Mouse (Mus musculus) c-Kit-positive CD71-negative TER-119-negative erythroid progenitor cells, embryonic 14.5 days (primary cell): ENCODE data around the gene Car10.

Source experiments
- DNase-seq: peaks from one replicate; pipeline ENCODE4 v3.0.0-alpha.2; 2013; ENCODE audit warnings: low read depth

The Car10 gene

DNA sequence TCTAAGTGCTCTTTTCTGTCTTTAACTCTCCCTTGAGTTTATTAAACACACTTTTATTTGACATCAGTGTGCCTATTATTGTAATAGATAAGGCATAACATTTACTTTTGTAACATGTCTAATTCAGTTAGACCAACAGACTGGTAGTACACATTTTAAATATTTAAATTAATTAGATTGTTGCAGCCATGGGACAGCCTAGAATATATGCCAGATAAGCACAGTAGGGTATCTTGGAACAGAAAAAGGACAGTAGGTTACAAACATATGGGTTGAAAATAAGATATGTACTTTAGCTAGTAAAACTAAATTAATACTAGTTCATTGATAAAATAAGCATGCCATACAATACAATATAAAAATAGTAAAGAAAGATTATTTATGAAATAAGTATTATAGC is 74.6 kb downstream of the Car10 start:
- DNase-seq, result no peak

DNA sequence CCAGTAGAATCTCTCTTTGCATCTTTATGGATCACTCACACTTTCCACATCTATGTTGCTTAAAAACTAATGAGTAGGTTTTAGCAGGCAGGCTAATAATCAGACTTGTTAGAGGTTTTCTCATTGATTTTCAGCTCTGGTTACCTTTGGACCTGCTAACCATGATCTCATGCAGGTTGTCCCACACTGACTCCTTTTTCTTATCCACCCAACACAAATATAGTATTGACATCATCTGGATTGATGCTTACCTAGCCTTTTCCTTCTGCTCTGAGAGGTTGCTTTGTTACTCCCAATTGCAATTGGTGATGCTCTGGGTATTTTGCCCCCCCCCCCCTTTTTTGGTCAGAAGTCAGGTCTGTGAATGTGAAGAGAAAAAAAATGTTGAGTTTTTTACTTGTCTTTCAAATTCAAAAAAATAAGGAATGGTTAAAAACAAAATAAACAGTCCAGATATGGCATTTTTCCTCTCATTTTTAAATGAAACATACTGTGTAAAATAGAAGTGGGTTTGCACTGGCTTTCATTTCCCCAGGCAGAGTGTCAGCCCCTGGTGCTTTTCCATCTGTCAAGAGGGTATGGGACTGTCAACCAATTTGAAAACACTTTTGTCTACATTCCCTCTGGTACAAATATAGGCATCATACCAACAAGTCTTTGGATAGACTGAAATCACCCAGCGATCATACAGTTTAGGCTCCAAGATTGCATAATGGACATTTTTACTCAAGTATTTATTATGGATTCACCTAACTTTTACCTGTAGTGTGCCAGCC is 75.9 kb downstream of the Car10 start:
- no peak for DNase-seq

GRCm38 (mm10) chr11:93185477-93185876 is 87.6 kb downstream of the Car10 start:
- no peak for DNase-seq

GRCm38 (mm10) chr11:93186163-93186562 is 88.3 kb downstream of the Car10 start:
- no peak for DNase-seq

GRCm38 (mm10) chr11:93188621-93189020 is 90.8 kb downstream of the Car10 start:
- DNase-seq, result no peak

DNA sequence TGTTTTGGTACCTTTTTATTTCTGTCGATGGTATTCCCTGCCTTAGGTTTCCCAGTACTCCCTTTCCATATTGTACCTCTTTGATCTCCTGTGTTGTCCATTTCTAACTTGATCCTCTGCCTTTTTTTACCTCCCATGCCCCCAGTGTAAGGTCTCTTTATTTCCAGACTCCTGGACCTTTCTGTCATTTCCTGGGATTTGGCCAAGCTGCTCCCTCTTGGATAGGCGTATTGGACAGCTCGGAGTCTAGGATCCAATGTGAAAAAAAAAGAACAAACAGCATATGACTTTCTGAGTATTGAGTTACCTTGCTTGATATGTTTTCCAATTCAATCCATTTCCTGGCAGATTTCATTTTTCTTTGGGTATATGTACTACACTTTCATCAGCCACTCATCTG is 102.2 kb downstream of the Car10 start:
- no peak for DNase-seq

GRCm38 (mm10) chr11:93217457-93217856 is 119.6 kb downstream of the Car10 start:
- DNase-seq, result no peak

GRCm38 (mm10) chr11:93230057-93230456 is 132.2 kb downstream of the Car10 start:
- DNase-seq, result no peak

DNA sequence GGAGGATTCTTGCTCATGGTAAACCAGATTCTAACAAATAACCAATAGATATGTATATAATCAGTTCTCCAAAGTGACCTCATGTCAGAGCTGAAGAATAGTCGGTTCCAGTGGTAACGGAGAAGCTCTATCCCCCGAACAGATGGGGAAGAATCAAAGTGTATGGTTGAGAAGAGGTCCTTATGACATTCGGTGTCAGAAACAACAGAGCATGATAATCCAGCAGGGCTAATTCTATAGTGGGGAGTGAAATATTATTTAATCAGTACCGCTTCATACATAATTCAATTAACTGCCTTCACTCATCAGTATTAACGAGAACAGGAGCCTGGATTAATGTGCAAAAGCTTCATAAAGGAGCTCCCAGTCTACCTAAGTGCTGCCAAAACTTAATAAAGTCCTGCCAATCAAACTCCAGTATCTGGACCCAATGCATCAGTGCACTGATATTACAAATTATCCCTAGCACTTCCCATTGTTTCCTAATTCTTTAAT is 152.0 kb downstream of the Car10 start:
- no peak for DNase-seq

GRCm38 (mm10) chr11:93251766-93252165 is 153.9 kb downstream of the Car10 start:
- no peak for DNase-seq

DNA sequence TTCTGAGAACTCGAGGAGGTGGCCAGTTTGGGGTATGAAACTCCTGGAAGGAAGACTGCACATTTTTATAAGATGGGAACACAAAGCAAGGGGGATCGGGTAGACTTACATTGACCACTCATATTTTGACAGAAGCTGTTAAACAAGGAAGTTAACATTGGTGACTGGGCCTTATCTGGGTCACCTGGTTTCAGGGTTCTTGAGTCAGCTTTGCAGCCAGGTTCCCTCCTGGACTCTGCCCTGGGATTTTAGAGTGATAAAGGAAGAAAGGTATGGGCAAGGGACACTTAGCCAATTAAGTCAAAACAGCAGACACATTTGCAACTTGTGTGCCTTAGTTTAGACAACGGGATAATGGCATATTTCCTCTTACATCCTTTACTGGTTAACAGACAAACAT is 166.2 kb downstream of the Car10 start:
- DNase-seq, result no peak

DNA sequence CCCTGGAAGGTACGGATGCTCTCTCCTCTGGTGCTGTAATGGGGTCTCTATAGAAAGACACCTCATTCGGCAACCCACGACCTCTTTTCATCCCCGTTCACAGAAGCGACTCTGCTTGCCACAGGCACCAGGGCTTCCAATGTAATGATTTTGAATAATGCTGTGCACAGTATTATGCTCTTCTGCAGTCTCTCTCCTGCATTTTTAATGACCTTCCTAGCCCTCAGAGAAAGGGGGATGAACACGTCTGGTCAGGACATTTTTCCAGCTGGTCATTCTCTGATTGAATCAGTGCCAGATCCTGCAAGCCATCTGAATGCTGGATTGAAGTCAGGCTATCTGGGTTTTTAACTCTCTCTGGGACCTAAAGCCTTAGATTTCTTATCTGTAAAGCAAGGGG is 174.2 kb downstream of the Car10 start:
- DNase-seq, result no peak

DNA sequence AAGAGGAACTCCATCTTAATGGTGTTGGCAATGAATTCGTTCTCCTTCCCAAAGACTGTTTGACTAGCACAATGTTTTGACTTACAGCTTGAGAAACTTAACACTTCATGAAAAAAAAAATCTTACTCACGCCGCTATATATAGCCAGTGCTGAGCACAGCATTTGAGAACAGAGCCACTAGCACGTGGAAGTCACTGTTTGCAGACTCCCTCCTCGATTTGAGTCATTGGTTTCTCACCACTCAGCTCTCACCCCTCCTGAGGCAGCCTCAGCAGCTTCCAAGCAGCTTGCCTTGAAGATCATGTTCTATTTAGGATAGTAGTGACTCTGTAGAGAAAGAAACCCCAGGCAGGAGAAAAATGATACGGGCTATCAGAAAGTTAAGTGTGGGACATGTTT is 176.1 kb downstream of the Car10 start:
- DNase-seq, result no peak

DNA sequence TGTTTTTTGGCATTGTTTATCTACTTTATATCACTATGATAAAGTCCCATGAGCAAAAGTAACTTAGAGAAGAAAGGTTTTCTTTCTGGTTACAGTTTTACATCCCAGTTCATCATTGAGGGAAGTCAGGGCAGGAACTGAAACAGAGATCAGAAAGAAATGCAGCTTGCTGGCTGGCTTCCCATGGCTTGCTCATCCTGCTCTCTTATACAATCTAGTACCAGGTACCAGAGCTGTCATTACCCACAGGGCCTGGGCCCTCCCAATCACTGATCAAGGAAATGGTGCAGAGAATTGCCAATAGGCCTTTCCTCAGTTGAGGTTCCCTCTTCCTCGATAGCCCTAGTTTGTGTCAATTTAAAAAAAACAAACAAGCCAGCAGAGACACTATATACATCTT is 195.8 kb downstream of the Car10 start:
- no peak for DNase-seq

- DNase-seq, result no peak
Observed at GRCm38 (mm10) chr11:93309981-93310380, 212.2 kb downstream of the Car10 start.

- DNase-seq, result no peak
Observed at GRCm38 (mm10) chr11:93337756-93338155, 239.9 kb downstream of the Car10 start.

DNA sequence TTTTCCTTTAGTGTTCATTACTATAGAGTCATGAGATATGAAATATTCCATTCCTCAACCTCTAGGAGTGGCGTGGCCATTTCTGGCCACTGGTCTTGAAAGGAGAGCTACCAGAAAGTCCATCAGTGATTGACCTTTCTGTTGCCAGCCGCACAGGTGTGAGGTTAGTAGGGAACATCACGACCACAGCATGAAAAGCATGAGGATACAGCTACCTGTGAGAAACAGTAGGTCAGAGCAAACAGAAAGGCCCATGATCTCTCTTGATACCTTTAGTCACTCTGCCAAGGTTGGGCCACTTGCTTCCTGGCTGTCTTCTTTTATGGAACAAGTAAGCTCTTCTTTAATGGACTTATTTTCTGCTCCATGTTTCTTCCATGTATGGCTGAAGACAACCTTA is 246.1 kb downstream of the Car10 start:
- DNase-seq, result no peak

GRCm38 (mm10) chr11:93344869-93345268 is 247.0 kb downstream of the Car10 start:
- no peak for DNase-seq

- peak; percentile 1 for DNase-seq
Observed at GRCm38 (mm10) chr11:93361576-93361975, 263.7 kb downstream of the Car10 start.

DNA sequence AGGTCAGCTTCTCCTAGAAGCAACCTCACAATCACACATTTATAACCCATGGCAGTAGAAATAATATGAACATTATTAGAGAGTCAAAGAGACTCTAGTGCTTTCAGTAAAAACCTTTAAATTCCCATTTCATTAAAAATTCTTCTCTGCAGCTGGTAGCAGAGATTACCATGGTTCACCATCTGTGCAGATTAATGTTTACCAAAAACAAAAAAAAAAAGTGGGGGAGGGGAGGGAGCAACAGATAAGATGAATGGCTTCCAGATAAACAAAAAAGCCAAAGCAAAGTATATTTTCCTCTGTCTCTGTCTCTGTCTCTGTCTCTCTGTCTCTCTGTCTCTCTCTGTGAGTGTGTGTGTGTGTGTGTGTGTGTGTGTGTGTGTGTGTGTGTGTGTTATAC is 266.3 kb downstream of the Car10 start:
- DNase-seq, result no peak

- no peak for DNase-seq
Observed at GRCm38 (mm10) chr11:93367244-93367643, 269.4 kb downstream of the Car10 start.

DNA sequence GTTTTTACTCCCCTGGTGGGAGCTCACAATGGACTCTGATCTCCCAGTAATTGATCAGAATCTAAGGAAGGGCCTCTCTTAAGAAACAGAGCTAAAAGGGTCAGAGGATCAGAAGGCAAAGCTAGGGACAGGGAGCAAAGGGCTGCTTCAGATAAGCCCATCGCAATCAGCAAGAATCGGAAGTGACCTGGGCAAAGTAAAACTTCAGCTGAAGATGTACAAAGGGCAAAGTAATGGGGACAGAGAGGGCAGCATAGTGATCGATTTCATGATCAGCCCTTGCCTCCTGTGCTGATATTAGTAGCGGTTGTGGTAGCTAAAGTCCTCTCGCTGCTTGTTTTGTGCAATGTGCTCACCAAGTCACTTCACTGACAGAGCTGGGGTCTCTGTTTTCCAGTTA is 269.9 kb downstream of the Car10 start:
- no peak for DNase-seq

DNA sequence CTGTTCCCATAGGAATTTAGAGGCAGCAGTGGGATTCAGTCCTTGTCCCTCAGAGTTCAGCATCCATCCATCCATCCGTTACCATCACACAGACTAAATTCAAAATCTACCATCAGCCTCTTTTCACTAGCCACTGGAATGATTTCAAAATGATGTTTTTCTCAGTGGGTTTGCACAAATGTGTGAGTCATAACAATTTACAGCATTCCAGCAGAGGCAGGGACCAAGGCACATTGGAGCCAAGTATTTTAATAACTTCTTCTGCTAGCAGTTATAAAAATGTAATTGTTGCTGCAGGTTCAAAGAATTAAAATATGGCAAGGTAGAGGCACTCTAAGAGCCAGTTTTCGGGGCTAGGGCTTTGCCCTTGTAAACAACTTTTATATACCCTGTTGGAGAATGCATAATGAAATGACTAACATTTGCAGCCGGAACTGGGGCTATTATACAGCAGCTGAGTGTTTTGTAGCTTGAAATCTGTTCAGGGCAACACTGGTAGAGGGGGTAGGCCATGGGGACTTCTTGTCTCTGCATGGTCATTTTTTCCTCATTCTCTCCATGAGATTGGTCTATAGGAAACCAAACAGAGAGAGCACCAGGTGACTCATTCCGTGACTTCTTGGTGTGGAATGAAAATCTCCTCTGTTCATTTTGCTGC is 276.0 kb downstream of the Car10 start:
- no peak for DNase-seq

- DNase-seq, result no peak
Observed at GRCm38 (mm10) chr11:93391159-93391558, 293.3 kb downstream of the Car10 start.
